Mouse (Mus musculus) embryonic facial prominence, embryonic 15.5 days (tissue): ENCODE data around the gene Chm. TPM values are rescaled to one million over a fixed set of nuclear protein-coding genes. Genes with fewer than 3 reads are reported as not detected.

Experiments used
- ATAC-seq: fragments of 200-750 bp; cut with Nextera tagmentation; 2 replicates; pipeline ENCODE4 v1.8.0; 2017; ENCODE audit warnings: low read depth, moderate TSS enrichment; ENCODE audit not compliant: insufficient number of reproducible peaks, low FRiP score, low TSS enrichment
- H3K27ac ChIP-seq: fragments of 300-500 bp; sonication (generic); replicated peaks from 2 replicates; pipeline ENCODE4 v1.5.1; 2015; ENCODE audit warnings: mild to moderate bottlenecking, inconsistent platforms
- H3K27me3 ChIP-seq: fragments of 300-500 bp; sonication (generic); 2 replicates; pipeline ENCODE4 v1.6.1; 2015; ENCODE audit warnings: inconsistent platforms
- H3K36me3 ChIP-seq: fragments of 300-500 bp; sonication (generic); 2 replicates; pipeline ENCODE4 v1.6.1; 2015; ENCODE audit warnings: mild to moderate bottlenecking, inconsistent platforms
- H3K4me1 ChIP-seq: fragments of 300-500 bp; sonication (generic); 2 replicates; pipeline ENCODE4 v1.6.1; 2015; ENCODE audit warnings: inconsistent platforms
- H3K4me2 ChIP-seq: fragments of 300-500 bp; sonication (generic); replicated peaks from 2 replicates; pipeline ENCODE4 v1.6.1; 2015; ENCODE audit warnings: mild to moderate bottlenecking, inconsistent platforms
- H3K4me3 ChIP-seq: fragments of 300-500 bp; sonication (generic); replicated peaks from 2 replicates; pipeline ENCODE4 v1.5.1; 2015; ENCODE audit warnings: mild to moderate bottlenecking, inconsistent platforms
- H3K9ac ChIP-seq: fragments of 300-500 bp; sonication (generic); 2 replicates; pipeline ENCODE4 v1.6.1; 2015; ENCODE audit warnings: inconsistent platforms
- H3K9me3 ChIP-seq: fragments of 300-500 bp; sonication (generic); replicated peaks from 2 replicates; pipeline ENCODE4 v1.6.1; 2016; ENCODE audit warnings: inconsistent platforms
- WGBS: fragments of 180-500 bp; shearing (Covaris S2); methylation state at CpG from one replicate; pipeline ENCODE4 v1.1.7; 2015; 5-methylcytosine and 5-hydroxymethylcytosine counted together
- microRNA counts: library from miRNA; unstranded; fragments of <30 nt; microRNA quantifications from one replicate; lab custom pipeline; 2016
- microRNA-seq: library from miRNA; unstranded; fragments of <30 nt; microRNA quantifications from one replicate; pipeline ENCODE4, GENCODE M21; 2016; ENCODE audit warnings: borderline number of aligned reads
- polyA plus RNA-seq: library from polyadenylated mRNA; unstranded; fragments of >200 nt; fragmentation: Nextera tagmentation; extraction: Ambion mirVana; gene quantifications from 2 replicates; pipeline ENCODE4 v1.2.1, GENCODE M21; 2015

Chm gene
- polyA plus RNA-seq, 1 experiment from 2014 or later, result 12.2 TPM

- Histone ChIP-seq H3K4me3 (no peak overlapping the region), H3K9me3 (no peaks in the 10 kb centered on the region), H3K4me1 (no peaks in the 10 kb centered on the region), H3K36me3 (no peaks in the 10 kb centered on the region), H3K4me2 (no peak overlapping the region), H3K27me3 (no peaks in the 10 kb centered on the region), H3K9ac (no peak overlapping the region), H3K27ac (no peak overlapping the region)
- 63% methylated on average over 3 of the region's 3 CpGs for WGBS
- ATAC-seq, result no peak
Measured at GRCm38 (mm10) chrX:113002192-113002591, 183.1 kb downstream of the Chm start.

MicroRNA genes within 50 kb of the gene (microRNA counts, 519-probe panel; counts per million panel counts)
- 2,668 counts per million, percentile 62 among the panel's probes with 10 or more counts for microRNA mmu-miR-361 (lab: Ali Mortazavi, UCI)

Small RNAs within 50 kb of the gene (microRNA-seq; reads per million reads assigned to microRNA genes)
- 2,346 reads per million, percentile 84 among the genes with 10 or more reads in this experiment for gene Mir361

Other genes with a start within 250 kb of the Chm start
- 2.0 and 2.4 TPM in 2 replicates for gene Dach2, start 112.0 kb upstream of the Chm start, polyA plus RNA-seq